Mouse (Mus musculus): ENCODE measurements around the gene Smg7. TPM values are rescaled to one million over a fixed set of nuclear protein-coding genes. Genes with fewer than 3 reads are reported as not detected.

Gene Smg7
- polyA plus RNA-seq (2017; shearing (Covaris generic)), result 46.0 TPM

GRCm38 (mm10) chr1:152901765-152902664 lies at the start of gene Smg7:
Smg7 (minus strand) TSS chr1:152902646.

GRCm38 (mm10) chr1:152799897-152800296 lies 102.5 kb downstream of the Smg7 start, which contains the start of gene Ncf2:
Ncf2 (plus strand) TSS chr1:152800194.

Other genes starting within 250 kb of the Smg7 start
- not detected for gene Apobec4, start 152.1 kb downstream of the Smg7 start, polyA plus RNA-seq (2017; shearing (Covaris generic))
- gene Rgl1, start 136.3 kb downstream of the Smg7 start, polyA plus RNA-seq (2017; shearing (Covaris generic)), result 1.6 TPM
- 748 TPM for gene Arpc5, start 136.1 kb downstream of the Smg7 start, polyA plus RNA-seq (2017; shearing (Covaris generic))
- gene Ncf2, start 102.5 kb downstream of the Smg7 start, polyA plus RNA-seq (2017; shearing (Covaris generic)), result 3.3 TPM
- gene Nmnat2, start 52.3 kb upstream of the Smg7 start, polyA plus RNA-seq (2017; shearing (Covaris generic)), result 0.56 TPM

Data from CD4-positive, CD25-positive, alpha-beta regulatory T cell (primary cell).